Mouse (Mus musculus) erythroblast, embryonic 14.5 days (primary cell): ENCODE measurements around the gene Camk2n1.

ENCODE experiments used
- GATA1 ChIP-seq: IDR thresholded peaks from 2 replicates; pipeline ENCODE4 v1.6.1; 2012; ENCODE audit warnings: low read length, inconsistent platforms, mixed read lengths
- TAL1 ChIP-seq: IDR thresholded peaks from 3 replicates; pipeline ENCODE4 v1.6.1; 2012; ENCODE audit warnings: low read length, inconsistent platforms, mixed read lengths

DNA sequence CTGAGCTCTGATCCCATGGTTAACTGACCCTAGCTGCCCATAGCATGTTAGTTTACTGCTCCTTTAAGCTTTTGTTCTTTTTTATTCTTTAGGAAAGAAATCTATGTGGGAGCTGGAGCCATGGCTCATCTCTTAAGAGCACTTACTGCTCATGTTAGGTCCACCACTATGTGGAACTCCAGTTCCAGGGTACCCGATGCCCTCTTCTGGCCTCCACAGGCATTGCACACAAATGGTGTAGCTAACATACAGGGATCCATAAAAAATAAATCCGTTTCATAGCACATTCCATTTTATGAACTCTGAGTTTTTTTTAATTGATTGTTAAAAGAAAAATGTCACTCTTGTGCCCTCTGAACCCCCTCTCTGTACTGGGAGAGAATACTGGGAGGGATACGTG is 24.3 kb upstream of the Camk2n1 start:
- TF ChIP-seq GATA1 = no peak
- no peak for TF ChIP-seq TAL1
